Mouse (Mus musculus): ENCODE measurements around the gene Vamp2. TPM values are rescaled to one million over a fixed set of nuclear protein-coding genes. Genes with fewer than 3 reads are reported as not detected.

Gene Vamp2
- total and polyA plus RNA-seq, 3 experiments: 63.4 to 83.0 (median 70.8) TPM

DNA sequence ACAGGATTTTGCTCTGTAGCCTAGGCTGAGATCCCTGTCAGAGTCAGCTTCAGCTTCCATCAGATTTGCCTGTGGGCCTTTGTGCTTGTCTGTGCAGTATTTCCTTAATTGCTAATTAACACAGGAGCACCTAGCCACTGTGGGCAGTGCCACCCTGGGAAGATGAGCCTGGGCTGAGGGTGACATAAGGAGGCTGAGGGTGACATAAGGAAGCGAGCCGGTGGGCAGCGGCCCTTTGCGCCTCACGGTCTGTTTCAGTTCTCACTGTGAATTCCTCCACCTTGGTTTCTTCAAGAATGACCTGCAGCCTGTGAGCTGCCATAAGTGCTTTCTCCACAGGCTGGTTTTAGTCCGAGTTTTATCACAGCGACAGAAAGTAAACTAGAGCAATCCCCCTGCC is 6.7 kb upstream of the Vamp2 start:
- Histone ChIP-seq H3K4me1 (ENCODE audit: control insufficient read depth, insufficient read depth, low read length) (no peaks in the 10 kb centered on the region; the same call in 1 of the 2 replicates), H3K27ac (no peak overlapping the region), H3K36me3 (ENCODE audit: control insufficient read depth, insufficient read depth, low read length) (no peaks in the 10 kb centered on the region), H3K4me3 (no peak overlapping the region), H3K79me2 (replicated peaks; ENCODE audit: control insufficient read depth, insufficient read depth, low read length) (no peaks in the 10 kb centered on the region), H3K27me3 (ENCODE audit: control insufficient read depth, insufficient read depth, low read length) (no peaks in the 10 kb centered on the region), H3K9ac (ENCODE audit: low read depth, low read length) (no peak overlapping the region)
- TF ChIP-seq CTCF (IDR thresholded peaks at IDR 0.05) (no peak), EP300 (IDR thresholded peaks at IDR 0.05; ENCODE audit: insufficient read depth, low read depth, low read length) (no peak), POLR2A (IDR thresholded peaks at IDR 0.05; ENCODE audit: insufficient read depth, low read depth, low read length) (no peak)
- DNase-seq: no peak
- intact Hi-C loops (cut with DNase I): no loop called here
- 85% methylated on average over 7 of the region's 7 CpGs for WGBS

DNA sequence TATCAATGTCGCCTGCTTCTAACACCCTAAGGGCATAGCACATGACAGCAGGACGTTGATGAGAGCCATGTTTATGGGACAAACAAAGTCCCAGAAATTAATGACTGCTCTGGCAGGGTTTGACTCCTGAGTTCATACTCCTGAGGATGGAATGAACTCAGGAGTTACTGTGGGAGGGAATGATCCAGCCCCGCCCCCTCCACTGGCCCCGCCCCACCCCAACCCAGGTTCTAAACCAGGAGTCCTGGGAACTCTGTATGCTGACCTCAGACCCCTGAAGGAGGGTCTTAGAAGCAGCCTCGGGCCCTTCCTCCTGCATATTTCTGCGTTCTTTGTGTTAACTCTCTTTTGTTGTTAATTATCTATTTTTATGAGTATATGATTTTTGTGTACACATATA is 2.7 kb upstream of the Vamp2 start:
- DNase-seq: no peak
- Histone ChIP-seq H3K27me3 (ENCODE audit: control insufficient read depth, insufficient read depth, low read length) (no peaks in the 10 kb centered on the region), H3K4me3 (no peak overlapping the region), H3K9ac (ENCODE audit: low read depth, low read length) (no peak overlapping the region), H3K27ac (no peak overlapping the region), H3K4me1 (ENCODE audit: control insufficient read depth, insufficient read depth, low read length) (peaks cover 8% of the 10 kb centered on the region), H3K79me2 (replicated peaks; ENCODE audit: control insufficient read depth, insufficient read depth, low read length) (peaks cover 7% of the 10 kb centered on the region), H3K36me3 (ENCODE audit: control insufficient read depth, insufficient read depth, low read length) (peaks cover 5% of the 10 kb centered on the region)
- WGBS: 80% methylated on average over 6 of the region's 6 CpGs
- no peak for TF ChIP-seq CTCF (IDR thresholded peaks at IDR 0.05)
- no peak for TF ChIP-seq POLR2A (IDR thresholded peaks at IDR 0.05; ENCODE audit: insufficient read depth, low read depth, low read length)
- TF ChIP-seq EP300 (IDR thresholded peaks at IDR 0.05; ENCODE audit: insufficient read depth, low read depth, low read length): no peak
- intact Hi-C loops (cut with DNase I): no loop called here

DNA sequence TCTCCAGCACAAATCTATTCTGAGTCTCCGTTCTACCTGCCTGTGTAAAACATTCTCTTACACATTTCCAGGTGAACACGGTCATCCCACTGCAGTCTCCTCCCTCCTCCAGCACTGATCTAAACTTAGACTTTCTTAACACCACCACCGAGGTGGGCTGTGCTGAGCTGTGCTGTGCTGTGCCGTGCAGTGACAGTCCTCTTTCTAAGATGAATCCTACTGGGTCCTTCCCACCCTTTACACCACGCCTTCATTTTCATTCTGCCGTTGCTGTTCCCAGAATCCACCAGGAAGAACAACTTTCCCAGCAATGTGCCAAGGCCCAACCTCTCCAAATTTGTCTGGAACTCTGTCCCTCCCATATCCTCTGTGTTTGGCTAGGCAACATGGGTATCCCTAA is 1.9 kb upstream of the Vamp2 start:
- H3K79me2 ChIP-seq (replicated peaks; ENCODE audit: control insufficient read depth, insufficient read depth, low read length): peaks cover 7% of the 10 kb centered on the region
- no peak overlapping the region for H3K4me3 ChIP-seq
- H3K27me3 ChIP-seq (ENCODE audit: control insufficient read depth, insufficient read depth, low read length): no peaks in the 10 kb centered on the region
- 51% methylated on average over 6 of the region's 6 CpGs for WGBS
- no peak overlapping the region for H3K9ac ChIP-seq (ENCODE audit: low read depth, low read length)
- no peak overlapping the region for H3K27ac ChIP-seq
- DNase-seq: peak; percentile 7 to 18
- intact Hi-C loops (cut with DNase I): no loop called here
- TF ChIP-seq POLR2A (IDR thresholded peaks at IDR 0.05; ENCODE audit: insufficient read depth, low read depth, low read length) (0 out of 2 replicates have a peak, but pooled peaks have one; percentile 13), CTCF (IDR thresholded peaks at IDR 0.05) (no peak)
- peaks cover 8% of the 10 kb centered on the region for H3K4me1 ChIP-seq (ENCODE audit: control insufficient read depth, insufficient read depth, low read length)
- H3K36me3 ChIP-seq (ENCODE audit: control insufficient read depth, insufficient read depth, low read length): peaks cover 5% of the 10 kb centered on the region

DNA sequence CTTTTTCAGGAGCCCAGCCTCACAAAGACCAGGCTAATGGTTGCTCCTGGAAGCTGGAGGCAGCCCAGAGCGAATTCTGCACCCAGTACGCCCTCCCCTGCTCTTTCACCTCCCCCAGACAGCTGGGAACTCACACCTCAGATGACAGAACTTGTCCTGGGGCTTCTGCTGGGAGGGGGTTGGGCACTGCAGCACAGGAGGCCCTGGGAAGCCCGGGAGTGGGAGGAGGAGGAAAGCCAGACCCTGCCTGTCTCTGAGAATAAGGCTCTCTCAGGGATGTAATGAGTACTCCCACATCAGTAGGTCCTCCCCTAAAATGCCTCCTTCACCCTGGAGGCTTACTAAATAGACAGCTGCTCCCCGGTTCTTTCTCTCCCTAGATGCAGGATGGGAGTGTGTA is 1.2 kb upstream of the Vamp2 start:
- H3K27me3 ChIP-seq (ENCODE audit: control insufficient read depth, insufficient read depth, low read length): no peaks in the 10 kb centered on the region
- intact Hi-C loops (cut with DNase I): no loop called here
- H3K4me3 ChIP-seq: no peak overlapping the region
- no peak overlapping the region for H3K9ac ChIP-seq (ENCODE audit: low read depth, low read length)
- peaks cover 7% of the 10 kb centered on the region for H3K79me2 ChIP-seq (replicated peaks; ENCODE audit: control insufficient read depth, insufficient read depth, low read length)
- peaks cover 5% of the 10 kb centered on the region for H3K36me3 ChIP-seq (ENCODE audit: control insufficient read depth, insufficient read depth, low read length)
- DNase-seq: peak in 1 of 2 experiments; percentile 27
- no peak for TF ChIP-seq EP300 (IDR thresholded peaks at IDR 0.05; ENCODE audit: insufficient read depth, low read depth, low read length)
- TF ChIP-seq POLR2A (IDR thresholded peaks at IDR 0.05; ENCODE audit: insufficient read depth, low read depth, low read length): no peak
- no peak for TF ChIP-seq CTCF (IDR thresholded peaks at IDR 0.05)
- H3K27ac ChIP-seq: no peak overlapping the region
- H3K4me1 ChIP-seq (ENCODE audit: control insufficient read depth, insufficient read depth, low read length): peaks cover 8% of the 10 kb centered on the region
- 55% methylated on average over 4 of the region's 4 CpGs for WGBS

DNA sequence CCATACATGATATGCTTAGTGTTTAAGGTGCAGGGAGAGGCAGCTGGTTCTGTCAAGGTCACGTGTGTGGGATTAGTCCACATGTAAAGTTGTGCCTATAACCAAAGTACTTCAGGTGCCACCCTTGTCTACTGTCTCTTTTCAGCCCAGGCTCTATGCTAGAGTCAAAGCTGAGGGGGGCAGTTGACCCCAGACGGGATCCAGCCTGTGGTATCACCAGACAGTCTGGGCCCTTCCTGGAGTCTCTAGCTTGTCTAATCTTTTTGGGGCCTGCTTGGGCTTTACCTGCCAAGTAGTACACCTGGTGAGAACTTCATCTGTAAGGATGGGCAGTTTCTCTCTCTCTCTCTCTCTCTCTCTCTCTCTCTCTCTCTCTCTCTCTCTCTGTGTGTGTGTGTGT is 693 bp upstream of the Vamp2 start:
- no peak overlapping the region for H3K27ac ChIP-seq

DNA sequence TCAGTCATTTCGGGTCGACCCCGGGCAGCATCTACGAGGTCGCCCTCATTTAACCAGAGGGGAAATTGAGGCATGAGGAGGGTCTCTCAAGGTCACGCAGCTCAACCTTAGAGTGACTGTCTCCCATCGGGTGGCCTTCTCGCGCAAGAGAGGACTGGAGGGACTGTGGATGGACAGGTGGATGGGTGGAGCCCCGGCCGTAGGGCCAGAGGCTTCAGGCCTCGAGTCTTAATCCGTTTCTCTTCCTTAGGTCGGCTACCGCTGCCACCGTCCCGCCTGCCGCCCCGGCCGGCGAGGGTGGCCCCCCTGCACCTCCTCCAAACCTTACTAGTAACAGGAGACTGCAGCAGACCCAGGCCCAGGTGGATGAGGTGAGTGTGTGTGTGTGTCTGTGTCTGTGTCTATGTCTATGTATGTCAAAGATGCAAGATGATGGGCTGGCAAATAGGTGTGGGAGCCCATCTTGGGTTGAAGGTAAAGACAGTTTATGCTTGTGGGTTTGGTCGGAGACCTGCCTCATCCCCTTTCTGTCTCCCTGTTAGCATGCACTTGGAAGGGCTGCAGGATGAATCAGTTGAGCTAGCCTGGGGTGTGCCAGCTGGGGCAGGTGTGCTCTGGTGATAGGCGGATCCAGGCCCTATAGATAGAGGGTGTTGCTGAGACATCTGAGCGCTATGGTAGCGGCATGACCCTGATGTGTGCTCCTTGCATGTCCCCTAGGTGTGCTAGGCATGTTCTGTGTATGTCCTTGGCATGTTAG is 746 bp downstream of the Vamp2 start:
- peak overlapping the region; percentile 100 for H3K9ac ChIP-seq (ENCODE audit: low read depth, low read length)
- H3K4me3 ChIP-seq: peak overlapping the region; percentile 99
- H3K27ac ChIP-seq: peak overlapping the region; percentile 100
- 7% methylated on average over 25 of the region's 25 CpGs for WGBS
- DNase-seq: no peak
- intact Hi-C loops (cut with DNase I): loop anchor here (2.0 kb wide), 1 partner anchor 16 kb away; no protein-coding TSS in a partner anchor
- H3K79me2 ChIP-seq (replicated peaks; ENCODE audit: control insufficient read depth, insufficient read depth, low read length): peaks cover 7% of the 10 kb centered on the region
- no peaks in the 10 kb centered on the region for H3K27me3 ChIP-seq (ENCODE audit: control insufficient read depth, insufficient read depth, low read length)
- peaks cover 5% of the 10 kb centered on the region for H3K36me3 ChIP-seq (ENCODE audit: control insufficient read depth, insufficient read depth, low read length)
- no peak for TF ChIP-seq POLR2A (IDR thresholded peaks at IDR 0.05; ENCODE audit: insufficient read depth, low read depth, low read length)
- 0 out of 2 replicates have a peak, but pooled peaks have one; percentile 27 for TF ChIP-seq EP300 (IDR thresholded peaks at IDR 0.05; ENCODE audit: insufficient read depth, low read depth, low read length)
- TF ChIP-seq CTCF (IDR thresholded peaks at IDR 0.05): no peak
- peaks cover 8% of the 10 kb centered on the region for H3K4me1 ChIP-seq (ENCODE audit: control insufficient read depth, insufficient read depth, low read length)

More for the DNA sequence above, 693 bp upstream of the Vamp2 start:
- WGBS: 76% methylated on average over 2 of the region's 2 CpGs
- H3K9ac ChIP-seq (ENCODE audit: low read depth, low read length): no peak overlapping the region
- no peak overlapping the region for H3K4me3 ChIP-seq
- intact Hi-C loops (cut with DNase I): no loop called here
- peaks cover 5% of the 10 kb centered on the region for H3K36me3 ChIP-seq (ENCODE audit: control insufficient read depth, insufficient read depth, low read length)
- peaks cover 8% of the 10 kb centered on the region for H3K4me1 ChIP-seq (ENCODE audit: control insufficient read depth, insufficient read depth, low read length)
- no peaks in the 10 kb centered on the region for H3K27me3 ChIP-seq (ENCODE audit: control insufficient read depth, insufficient read depth, low read length)
- H3K79me2 ChIP-seq (replicated peaks; ENCODE audit: control insufficient read depth, insufficient read depth, low read length): peaks cover 7% of the 10 kb centered on the region
- TF ChIP-seq CTCF (IDR thresholded peaks at IDR 0.05) (no peak), EP300 (IDR thresholded peaks at IDR 0.05; ENCODE audit: insufficient read depth, low read depth, low read length) (no peak), POLR2A (IDR thresholded peaks at IDR 0.05; ENCODE audit: insufficient read depth, low read depth, low read length) (no peak)
- DNase-seq: peak in 1 of 2 experiments; percentile 18
